Mouse (Mus musculus): Measurements from ENCODE around the gene Tmem63a.
"Not testable (repeated sequence)": the region's sequence is repeated elsewhere in the genome, so short reads cannot be mapped to it uniquely, and the experiment has no call there.

Tmem63a gene

GRCm38 (mm10) chr1:180958797-180959196, 16.7 kb downstream of the Tmem63a start:
- no peak for DNase-seq (ENCODE audit: low spot score)

GRCm38 (mm10) chr1:180965786-180966185, 23.6 kb downstream of the Tmem63a start:
- DNase-seq (ENCODE audit: low spot score): no peak

- DNase-seq (ENCODE audit: low spot score): no peak
Measured at GRCm38 (mm10) chr1:180966542-180966941, 24.4 kb downstream of the Tmem63a start.

GRCm38 (mm10) chr1:180967261-180967660, 25.1 kb downstream of the Tmem63a start:
- DNase-seq (ENCODE audit: low spot score): no peak

GRCm38 (mm10) chr1:180972941-180973340, 30.8 kb downstream of the Tmem63a start:
- DNase-seq (ENCODE audit: low spot score): peak; percentile 65

GRCm38 (mm10) chr1:180974126-180974746, 32.1 kb downstream of the Tmem63a start:
- DNase-seq (ENCODE audit: low spot score): peak; percentile 67

GRCm38 (mm10) chr1:180976110-180976679, 34.1 kb downstream of the Tmem63a start:
- peak; percentile 26 for DNase-seq (ENCODE audit: low spot score)

- DNase-seq (ENCODE audit: low spot score): no peak
Measured at GRCm38 (mm10) chr1:180979484-180980251, 37.5 kb downstream of the Tmem63a start.

- no peak for DNase-seq (ENCODE audit: low spot score)
Measured at GRCm38 (mm10) chr1:180980464-180980863, 38.3 kb downstream of the Tmem63a start.

GRCm38 (mm10) chr1:180981298-180982046, 39.3 kb downstream of the Tmem63a start:
- not testable (repeated sequence) for DNase-seq (ENCODE audit: low spot score)

- DNase-seq (ENCODE audit: low spot score): no peak
Measured at GRCm38 (mm10) chr1:180986701-180987100, 44.6 kb downstream of the Tmem63a start.

- DNase-seq (ENCODE audit: low spot score): peak; percentile 78
Measured at GRCm38 (mm10) chr1:180987759-180988158, 45.6 kb downstream of the Tmem63a start.

- DNase-seq (ENCODE audit: low spot score): no peak
Measured at GRCm38 (mm10) chr1:180990671-180991070, 48.5 kb downstream of the Tmem63a start.

GRCm38 (mm10) chr1:180992142-180992541, 50.0 kb downstream of the Tmem63a start:
- peak; percentile 73 for DNase-seq (ENCODE audit: low spot score)

GRCm38 (mm10) chr1:181000501-181001092, 58.5 kb downstream of the Tmem63a start:
- no peak for DNase-seq (ENCODE audit: low spot score)

GRCm38 (mm10) chr1:181001217-181001616, 59.1 kb downstream of the Tmem63a start:
- DNase-seq (ENCODE audit: low spot score): no peak

- no peak for DNase-seq (ENCODE audit: low spot score)
Measured at GRCm38 (mm10) chr1:181001621-181002020, 59.5 kb downstream of the Tmem63a start.

- DNase-seq (ENCODE audit: low spot score): no peak
Measured at GRCm38 (mm10) chr1:181003790-181004189, 61.6 kb downstream of the Tmem63a start.

- DNase-seq (ENCODE audit: low spot score): no peak
Measured at GRCm38 (mm10) chr1:181005331-181005730, 63.2 kb downstream of the Tmem63a start.

GRCm38 (mm10) chr1:181007831-181008230, 65.7 kb downstream of the Tmem63a start:
- DNase-seq (ENCODE audit: low spot score): no peak

GRCm38 (mm10) chr1:181008266-181008665, 66.1 kb downstream of the Tmem63a start:
- no peak for DNase-seq (ENCODE audit: low spot score)

GRCm38 (mm10) chr1:181009011-181009590, 67.0 kb downstream of the Tmem63a start:
- DNase-seq (ENCODE audit: low spot score): no peak
